ENCODE assay signal across 8 mouse cellular contexts in genomic region chr13:34222985-34223384, GRCm38 (mm10).
A peak's percentile ranks its signal among the peaks of the same experiment; 100 is the strongest.
DNase-seq lines count a peak whose midpoint lies in the region; ATAC-seq lines count a peak whose summit lies in the region.

No protein-coding gene starts in this region.

- no peaks in the 10 kb centered on the region for H3K27me3 ChIP-seq in heart, embryonic 10.5 days (ENCODE audit: insufficient read depth, poor library complexity, severe bottlenecking)
- no peaks in the 10 kb centered on the region for H3K27me3 ChIP-seq in kidney, embryonic 16.5 days (ENCODE audit: insufficient read depth, low read length)

- 0 out of 2 replicates have a peak, but pooled peaks cover 10% of the 10 kb centered on the region for H3K36me3 ChIP-seq in heart, embryonic 10.5 days
- no peaks in the 10 kb centered on the region for H3K36me3 ChIP-seq in kidney, embryonic 16.5 days (ENCODE audit: insufficient read depth, low read length)

- no peak overlapping the region for H3K9ac ChIP-seq in kidney, embryonic 16.5 days (replicated peaks; ENCODE audit: low read length)

- peaks cover 14% of the 10 kb centered on the region for H3K4me1 ChIP-seq in heart, embryonic 10.5 days
- peaks cover 19% of the 10 kb centered on the region for H3K4me1 ChIP-seq in kidney, embryonic 16.5 days (ENCODE audit: insufficient read depth, low read length)

- ATAC-seq in kidney, embryonic 16.5 days (ENCODE audit: low FRiP score, low TSS enrichment), result peak; percentile 82; the same call in 1 of the 2 replicates

- H3K4me2 ChIP-seq in kidney, embryonic 16.5 days (replicated peaks; ENCODE audit: low read depth, low read length), result no peak overlapping the region

- H3K4me3 ChIP-seq in heart, embryonic 10.5 days, result no peak overlapping the region
- no peak overlapping the region for H3K4me3 ChIP-seq in kidney, embryonic 16.5 days (ENCODE audit: low read length)

- H3K27ac ChIP-seq in heart, embryonic 10.5 days, result no peak overlapping the region
- no peak overlapping the region for H3K27ac ChIP-seq in kidney, embryonic 16.5 days (ENCODE audit: low read length)

- no peaks in the 10 kb centered on the region for H3K9me3 ChIP-seq in heart, embryonic 10.5 days
- no peaks in the 10 kb centered on the region for H3K9me3 ChIP-seq in kidney, embryonic 16.5 days (ENCODE audit: low read length)

- peak; percentile 95 for DNase-seq in heart, adult 11 months
- DNase-seq in heart, embryonic 10.5 days (ENCODE audit: low spot score), result no peak
- peak; percentile 80 for DNase-seq in adrenal gland, postnatal 14 days
- peak; percentile 71 to 73 for DNase-seq in heart, adult 18-20 months
- peak; percentile 25 for DNase-seq in ovary, postnatal 14 days (ENCODE audit: low spot score)
- DNase-seq in urinary bladder, adult 2 months (ENCODE audit: low spot score), result no peak
- no peak for DNase-seq in B cell, adult 2 months

- WGBS in heart, embryonic 10.5 days, result 58% methylated on average over 7 of the region's 7 CpGs
- 8% methylated on average over 7 of the region's 7 CpGs for WGBS in kidney, embryonic 16.5 days

Comparison
In these comparisons a context has a peak if more than half of its experiments do, and no peak if none do; other contexts are left out.
1. DNase-seq: peak in heart, adult 11 months (single experiment), adrenal gland, postnatal 14 days (single experiment), heart, adult 18-20 months (2 of 2) and ovary, postnatal 14 days (single experiment); none in heart, embryonic 10.5 days (single experiment), urinary bladder, adult 2 months (single experiment) and B cell, adult 2 months (0 of 2).